ENCODE assay signal across 20 mouse cellular contexts in genomic region chr14:20938860-20939259, GRCm38 (mm10). TPM values are rescaled to one million over a fixed set of nuclear protein-coding genes. Genes with fewer than 3 reads are reported as not detected.
DNase-seq lines count a peak whose midpoint lies in the region; ATAC-seq and TF ChIP-seq lines count a peak whose summit lies in the region.
"Had no signal": no experiment of that assay in that cellular context is flagged by ENCODE, and none has a peak within 500 bp of the region (broad histone marks: within the 10 kb centered on the region; RNA-seq: fewer than 3 reads in every experiment).

No protein-coding gene starts in this region.

- H3K27me3 ChIP-seq in heart, embryonic 14.5 days (ENCODE audit: control insufficient read depth, insufficient read depth, low read length) = no peaks in the 10 kb centered on the region
- no peaks in the 10 kb centered on the region for H3K27me3 ChIP-seq in lung, embryonic 15.5 days
- H3K27me3 ChIP-seq in myocyte (ENCODE audit: control insufficient read depth, insufficient read depth, insufficient read length) = no peaks in the 10 kb centered on the region
- H3K27me3 ChIP-seq: embryonic facial prominence, embryonic 12.5 days; neural tube, embryonic 13.5 days had no signal

- no peaks in the 10 kb centered on the region for H3K9me3 ChIP-seq in heart, embryonic 14.5 days (ENCODE audit: control insufficient read depth, low read length)
- H3K9me3 ChIP-seq in lung, embryonic 15.5 days = no peaks in the 10 kb centered on the region
- H3K9me3 ChIP-seq: embryonic facial prominence, embryonic 12.5 days; forebrain, embryonic 10.5 days; neural tube, embryonic 13.5 days had no signal

- H3K79me2 ChIP-seq in myocyte (ENCODE audit: control insufficient read depth, insufficient read depth) = peaks cover 99% of the 10 kb centered on the region

- H3K4me2 ChIP-seq in heart, embryonic 14.5 days (ENCODE audit: low read length) = peak overlapping the region; percentile 59
- no peak overlapping the region for H3K4me2 ChIP-seq in lung, embryonic 15.5 days
- H3K4me2 ChIP-seq in myocyte (ENCODE audit: low read depth) = peak overlapping the region; percentile 63
- H3K4me2 ChIP-seq: embryonic facial prominence, embryonic 12.5 days; neural tube, embryonic 13.5 days had no signal

- H3K9ac ChIP-seq in heart, embryonic 14.5 days (ENCODE audit: low read length) = 0 out of 2 replicates have a peak overlapping the region, but pooled peaks have one; percentile 11
- H3K9ac ChIP-seq in lung, embryonic 15.5 days = no peak overlapping the region
- H3K9ac ChIP-seq: embryonic facial prominence, embryonic 12.5 days; neural tube, embryonic 13.5 days had no signal

- ATAC-seq in heart, embryonic 14.5 days (ENCODE audit: insufficient number of reproducible peaks, insufficient read depth, low FRiP score, low read depth) = no peak
- no peak for ATAC-seq in lung, embryonic 15.5 days (ENCODE audit: borderline replicate concordance, extremely low read depth, low FRiP score, low TSS enrichment)
- peak; percentile 17; the same call in 1 of the 2 replicates for ATAC-seq in granulocyte monocyte progenitor cell, adult 5-6 weeks (replicated peaks; ENCODE audit: poor library complexity, severe bottlenecking)
- ATAC-seq: hindbrain, postnatal 0 days had no signal

- no peak for DNase-seq in heart, postnatal 25 days (ENCODE audit: low spot score)
- DNase-seq in lung, postnatal 36 days = no peak
- DNase-seq in Muller cell, postnatal 12 days (ENCODE audit: inconsistent ontology term) = no peak
- no peak for DNase-seq in cerebellum, postnatal 4 days (ENCODE audit: low spot score in 2 of 2)
- DNase-seq: adrenal gland, adult 8-10 months; cerebellum, adult 11-12 months; cerebellum, postnatal 36 days; kidney, adult 8-10 months; kidney, postnatal 36 days; layer of hippocampus, postnatal 36 days; right cerebral cortex, postnatal 4 days; thymus, postnatal 25 days had no signal

- H3ac ChIP-seq in myocyte (ENCODE audit: control insufficient read depth, insufficient read length) = no peak overlapping the region

- no peaks in the 10 kb centered on the region for H3K36me3 ChIP-seq in heart, embryonic 14.5 days (ENCODE audit: control insufficient read depth, insufficient read depth, low read length)
- no peaks in the 10 kb centered on the region for H3K36me3 ChIP-seq in lung, embryonic 15.5 days
- no peaks in the 10 kb centered on the region for H3K36me3 ChIP-seq in myocyte (ENCODE audit: control insufficient read depth, insufficient read depth)
- H3K36me3 ChIP-seq: embryonic facial prominence, embryonic 12.5 days; forebrain, embryonic 10.5 days; neural tube, embryonic 13.5 days had no signal

- 11% methylated on average over 1 of the region's 1 CpGs for WGBS in heart, embryonic 14.5 days
- WGBS in lung, embryonic 15.5 days = 27% methylated on average over 1 of the region's 1 CpGs

- peak overlapping the region in 1 of 2 experiments; percentile 18; a peak in 1 of 4 replicates for H3K4me3 ChIP-seq in heart, embryonic 14.5 days (ENCODE audit: control insufficient read depth in 1 of 2, insufficient read depth in 1 of 2, low read depth in 1 of 2, low read length in 2 of 2)
- H3K4me3 ChIP-seq in lung, embryonic 15.5 days = no peak overlapping the region
- H3K4me3 ChIP-seq in myocyte = no peak overlapping the region
- H3K4me3 ChIP-seq: embryonic facial prominence, embryonic 12.5 days; forebrain, embryonic 10.5 days; neural tube, embryonic 13.5 days had no signal

- intact Hi-C loops in heart, postnatal 25 days (cut with DNase I) = no loop called here

- TF ChIP-seq POLR2A in myocyte (IDR thresholded peaks at IDR 0.05; ENCODE audit: insufficient read length, low read depth) = no peak

- peak overlapping the region; percentile 75 to 76 for H3K27ac ChIP-seq in heart, embryonic 14.5 days (replicated peaks in 1 of 2; ENCODE audit: control insufficient read depth in 1 of 2, insufficient read depth in 1 of 2, low read depth in 2 of 2, low read length in 2 of 2)
- peak overlapping the region; percentile 57 for H3K27ac ChIP-seq in lung, embryonic 15.5 days
- H3K27ac ChIP-seq: embryonic facial prominence, embryonic 12.5 days; forebrain, embryonic 10.5 days; hindbrain, postnatal 0 days; neural tube, embryonic 13.5 days had no signal

- peaks cover 14 to 57% of the 10 kb centered on the region in 2 experiments for H3K4me1 ChIP-seq in heart, embryonic 14.5 days (ENCODE audit: control insufficient read depth in 2 of 2, insufficient read depth in 2 of 2, low read length in 2 of 2)
- H3K4me1 ChIP-seq in lung, embryonic 15.5 days = peaks cover 33% of the 10 kb centered on the region
- H3K4me1 ChIP-seq: embryonic facial prominence, embryonic 12.5 days; forebrain, embryonic 10.5 days had no signal

TF ChIP-seq in myocyte, 11 proteins besides CTCF, POLR2A, EP300 and RAD21:
- TF ChIP-seq REST (IDR thresholded peaks at IDR 0.05; ENCODE audit: insufficient read depth, insufficient read length) (no peak), MYOD1 (IDR thresholded peaks at IDR 0.05; ENCODE audit: control insufficient read depth in 1 of 3, insufficient read length in 2 of 3, low read depth in 2 of 3) (no peak), USF1 (IDR thresholded peaks at IDR 0.05; ENCODE audit: low read depth) (no peak), CEBPB (IDR thresholded peaks at IDR 0.05; ENCODE audit: insufficient read depth, poor library complexity, severe bottlenecking) (no peak), MAX (IDR thresholded peaks at IDR 0.05; ENCODE audit: low read depth) (no peak), E2F4 (IDR thresholded peaks at IDR 0.05; ENCODE audit: insufficient read depth) (no peak)
TF ChIP-seq in myocyte: peak in this region for 0.

RNA-seq across cellular contexts. Expression of gene Vcl, which starts 9.7 kb away (rescaled TPM):
- 100.0 and 113 TPM in 2 replicates for polyA plus RNA-seq in heart, embryonic 14.5 days (2014; fragmentation: Nextera tagmentation; extraction: Ambion mirVana)
- total RNA-seq in heart, postnatal 25 days (2021) = 100 to 1,000 TPM; 126 to 132 TPM
- 60.2 and 62.7 TPM in 2 replicates for polyA plus RNA-seq in lung, embryonic 15.5 days (2015; fragmentation: Nextera tagmentation; extraction: Ambion mirVana)
- 29.0 and 29.8 TPM in 2 replicates for total RNA-seq in granulocyte monocyte progenitor cell, adult 5-6 weeks (2014; fragmentation: Nextera tagmentation)
- total RNA-seq in granulocyte monocyte progenitor cell, adult 5-6 weeks (2017) = 25.2 and 25.4 TPM in 2 replicates
- 104 TPM for polyA plus RNA-seq in myocyte (2012; fragmentation: generic; extraction: Trizol)
